Mouse (Mus musculus) heart, postnatal 10 days (tissue): Measurements from ENCODE around the gene Kcnmb2. TPM values are rescaled to one million over a fixed set of nuclear protein-coding genes. Genes with fewer than 3 reads are reported as not detected.

Source experiments
- DNase-seq, 2 experiments: peaks; one replicate each; pipeline ENCODE4 v3.0.0; 2021
- intact Hi-C: fragments of 180-260 bp; cut with DNase I; formaldehyde crosslinking; loops from one replicate; pipeline ENCODE4 v1.15.1; 2025
- total RNA-seq, 2 experiments: library from RNA; stranded (reverse); gene quantifications; 2 replicates each; pipeline ENCODE4 v1.2.3; 2021

Kcnmb2 gene
- total RNA-seq: not detected

GRCm38 (mm10) chr3:31902504-31903330 lies at the start of gene Kcnmb2:
TSS of gene Kcnmb2 (plus strand) at chr3:31902507.
- intact Hi-C loops: no loop called here
- peak; percentile 4 to 15 for DNase-seq

GRCm38 (mm10) chr3:31863522-31863921 lies 38.8 kb upstream of the Kcnmb2 start:
- intact Hi-C loops: no loop called here

DNA sequence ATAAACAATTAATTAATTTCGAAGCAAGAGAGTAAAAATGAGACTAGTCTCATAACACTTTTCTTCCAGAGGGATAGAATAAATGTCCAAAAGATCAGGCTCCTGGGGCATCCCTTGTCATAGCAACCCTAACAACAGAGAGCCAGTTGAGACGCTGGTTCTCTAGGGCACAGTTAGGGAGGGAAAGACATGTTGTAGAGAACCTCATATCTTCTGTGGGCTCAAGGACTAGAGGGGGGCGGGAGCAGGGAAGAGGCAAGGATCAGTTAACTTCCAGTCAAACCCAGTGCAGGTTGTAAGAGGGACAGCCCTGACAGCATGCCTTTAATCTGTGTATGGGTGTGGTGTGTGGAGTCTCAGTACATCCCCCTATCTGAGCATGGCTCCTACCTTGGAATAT lies 38.2 kb upstream of the Kcnmb2 start:
- intact Hi-C loops: no loop called here
- no peak for DNase-seq

More at GRCm38 (mm10) chr3:31863522-31863921, 38.8 kb upstream of the Kcnmb2 start:
- no peak for DNase-seq

- intact Hi-C loops: no loop called here
- DNase-seq: no peak
Measured at GRCm38 (mm10) chr3:31871461-31871860, 30.8 kb upstream of the Kcnmb2 start.

DNA sequence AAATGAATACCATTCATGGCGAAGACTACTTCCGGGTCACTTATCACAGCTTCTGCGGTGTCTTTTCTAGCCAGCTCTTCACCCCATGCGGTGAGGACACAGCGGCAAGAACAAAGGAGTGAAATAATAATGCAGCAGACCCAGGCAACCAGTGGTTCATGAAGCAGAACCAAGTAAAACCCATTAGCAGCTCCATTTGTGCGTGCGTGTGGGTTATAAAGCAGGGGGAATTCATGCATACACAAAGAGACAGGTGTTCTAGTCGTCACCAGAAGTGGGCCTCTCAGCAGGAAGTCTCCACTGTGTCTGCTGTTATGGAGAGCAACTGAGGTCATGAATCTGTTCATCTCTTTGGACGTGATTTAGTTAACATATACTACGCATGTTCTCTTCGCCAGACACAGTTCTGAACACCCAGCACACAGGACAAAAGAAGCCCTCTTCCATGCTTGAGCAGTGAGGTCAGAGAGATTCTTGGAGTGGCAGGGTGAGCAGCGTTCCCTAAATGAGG lies 19.6 kb upstream of the Kcnmb2 start:
- intact Hi-C loops: no loop called here
- DNase-seq: no peak

GRCm38 (mm10) chr3:31892653-31893052 lies 9.7 kb upstream of the Kcnmb2 start:
- DNase-seq: no peak
- intact Hi-C loops: no loop called here

GRCm38 (mm10) chr3:31903506-31903905 lies 1.2 kb downstream of the Kcnmb2 start:
- DNase-seq: no peak
- intact Hi-C loops: no loop called here

DNA sequence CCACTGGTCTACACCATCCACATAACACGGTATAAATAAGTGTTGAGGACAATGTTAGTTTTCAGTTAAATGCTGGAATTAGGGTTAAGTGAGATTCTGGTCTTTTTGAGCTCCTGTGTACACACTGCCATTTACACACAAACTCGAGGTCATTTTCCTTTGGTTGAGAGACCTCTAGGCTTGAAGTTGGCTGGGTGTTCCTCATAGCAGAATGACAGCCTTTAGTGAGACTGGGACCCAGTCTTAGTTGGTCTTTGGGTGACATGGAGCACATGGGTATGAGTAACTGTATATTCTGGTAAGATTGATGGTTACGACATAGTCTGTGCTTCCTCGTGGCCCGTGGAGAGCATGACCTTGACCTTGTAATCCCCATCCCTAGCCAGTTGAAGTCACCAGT lies 1.8 kb downstream of the Kcnmb2 start:
- no peak for DNase-seq
- intact Hi-C loops: no loop called here

DNA sequence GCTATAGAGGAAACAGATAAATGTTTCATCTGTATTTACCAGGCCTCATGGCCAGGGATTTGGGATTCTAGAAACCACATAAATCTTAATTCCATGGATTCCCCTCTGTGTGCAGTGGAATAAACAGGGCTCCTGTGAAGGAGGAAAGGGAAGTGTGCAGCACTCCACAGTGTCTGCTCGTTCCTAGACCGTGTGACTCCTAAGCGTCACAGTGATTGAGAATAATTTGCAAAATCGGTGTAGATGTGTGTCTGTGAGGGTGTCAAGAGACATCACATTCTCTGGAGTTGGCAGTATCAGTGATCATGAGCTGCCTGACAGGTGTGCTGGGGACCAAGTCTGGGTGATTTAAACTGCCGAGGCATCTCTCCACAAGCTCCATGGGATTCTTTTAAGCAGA lies 8.9 kb downstream of the Kcnmb2 start:
- intact Hi-C loops: no loop called here
- DNase-seq: no peak

DNA sequence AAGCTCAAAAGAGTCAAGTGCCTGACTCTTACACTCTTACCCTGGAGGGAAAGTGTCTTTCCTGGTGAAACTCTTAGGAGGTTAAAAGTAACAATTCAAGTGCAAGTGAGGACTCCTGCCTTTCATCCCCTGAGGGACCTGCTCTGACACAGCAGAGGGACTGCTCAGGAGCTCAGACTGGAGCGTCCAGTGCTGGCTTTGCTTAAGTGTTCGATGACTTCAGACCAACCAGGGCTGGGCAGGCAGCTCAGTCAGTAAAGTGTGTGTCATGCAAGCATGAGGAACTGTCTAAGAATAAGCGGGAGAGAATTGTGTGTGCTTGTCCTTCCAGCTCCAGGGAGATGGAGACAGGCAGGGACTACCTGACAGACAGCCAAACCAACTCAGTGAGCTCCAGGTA lies 9.4 kb downstream of the Kcnmb2 start:
- intact Hi-C loops: no loop called here
- DNase-seq: no peak

DNA sequence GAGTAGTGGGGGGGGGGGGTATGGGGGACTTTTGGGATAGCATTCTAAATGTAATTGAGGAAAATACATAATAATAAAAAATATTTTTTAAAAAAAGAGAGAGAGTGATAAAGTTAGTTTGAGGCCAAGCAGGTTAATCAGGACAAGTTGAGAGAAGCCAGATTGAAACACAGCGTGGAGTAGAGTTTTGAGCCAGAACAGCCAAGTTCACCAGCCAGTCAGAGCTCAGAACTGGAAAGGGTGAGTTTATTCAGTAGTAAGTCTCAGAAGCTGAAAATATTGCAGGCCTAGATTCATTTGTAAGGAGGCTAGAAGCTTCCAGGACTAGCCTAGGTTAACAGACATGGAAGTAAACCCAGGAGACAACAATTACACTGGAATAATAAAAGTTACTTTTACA lies 26.2 kb downstream of the Kcnmb2 start:
- no peak for DNase-seq
- intact Hi-C loops: no loop called here

DNA sequence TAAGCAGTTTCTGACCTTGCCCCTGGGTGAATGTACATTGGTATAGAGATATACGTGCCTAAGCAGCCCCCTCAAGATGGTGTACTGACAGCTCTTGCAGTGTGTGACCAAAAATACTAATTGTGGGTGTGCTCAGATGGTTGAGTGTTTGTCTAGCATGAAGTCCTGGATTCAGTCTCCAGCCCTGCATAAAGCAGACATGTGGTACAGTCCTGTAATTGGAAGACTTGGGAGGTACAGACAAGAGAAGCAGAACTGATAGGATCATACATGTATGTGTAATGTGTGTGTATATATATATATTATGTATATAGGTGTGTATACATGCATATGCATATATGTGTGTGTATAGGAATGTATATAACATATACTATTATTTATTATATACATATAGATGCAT lies 32.4 kb downstream of the Kcnmb2 start:
- intact Hi-C loops: no loop called here
- DNase-seq: no peak

DNA sequence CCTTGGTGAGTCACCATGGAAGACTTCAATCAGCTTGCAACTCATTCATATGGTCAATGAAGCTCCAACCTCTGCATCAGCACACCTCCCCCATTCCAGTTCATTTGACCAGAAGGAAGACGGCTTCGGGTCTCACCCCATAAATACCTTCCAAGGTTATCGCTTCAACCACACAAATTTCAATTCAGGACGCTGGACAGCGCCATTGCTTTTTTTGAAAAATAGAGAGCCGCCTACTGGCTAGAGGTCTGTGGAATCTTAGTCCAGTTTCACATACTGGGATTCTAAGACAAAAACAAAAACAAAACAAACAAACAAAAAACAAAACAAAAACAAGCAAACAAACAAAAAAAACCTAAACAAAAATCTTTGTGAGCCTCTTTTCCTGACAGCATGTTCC lies 39.2 kb downstream of the Kcnmb2 start:
- intact Hi-C loops: loop anchor here (5.0 kb wide), 1 partner anchor 149 kb away; no protein-coding TSS in a partner anchor
- DNase-seq: peak; percentile 9 to 42

DNA sequence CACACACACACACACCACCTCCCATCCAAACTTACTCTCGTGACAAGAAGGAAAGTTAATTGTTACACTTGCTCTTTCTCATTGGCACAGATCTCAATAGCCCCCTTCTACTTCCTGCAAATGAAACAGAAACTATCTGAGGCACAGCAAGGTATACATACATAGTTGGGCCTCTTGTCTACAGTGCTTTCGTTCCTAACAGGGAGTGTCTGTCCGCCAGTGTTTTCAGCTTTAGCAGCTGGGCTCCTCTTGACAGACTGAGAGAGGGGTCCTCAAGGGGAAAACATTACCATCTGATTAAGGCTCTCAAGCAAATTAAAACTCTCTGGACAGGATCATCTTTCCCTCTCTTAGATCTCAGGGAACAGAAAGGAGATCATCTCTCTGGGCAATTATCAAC lies 51.9 kb downstream of the Kcnmb2 start:
- no peak for DNase-seq
- intact Hi-C loops: no loop called here

GRCm38 (mm10) chr3:31955004-31955403 lies 52.7 kb downstream of the Kcnmb2 start:
- intact Hi-C loops: no loop called here
- DNase-seq: no peak

DNA sequence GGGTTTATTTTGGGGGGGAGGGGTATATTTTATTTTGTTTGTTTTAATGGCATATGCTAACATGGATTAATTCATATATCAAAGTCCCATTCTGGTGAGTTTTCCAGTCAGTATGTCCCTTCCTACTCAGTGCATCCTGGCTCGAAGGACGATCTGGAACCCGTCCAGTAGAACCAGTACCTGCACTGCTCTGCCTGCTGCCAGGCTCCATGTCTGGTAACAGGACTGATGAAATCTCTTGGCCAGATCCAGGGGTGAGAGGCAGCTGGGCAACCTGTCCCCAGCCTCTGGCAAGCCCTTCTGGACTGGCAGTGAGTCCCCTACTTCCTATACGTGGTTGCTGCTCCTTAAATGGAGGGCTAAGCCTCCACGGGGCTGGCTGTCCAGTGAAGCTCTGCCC lies 57.5 kb downstream of the Kcnmb2 start:
- DNase-seq: no peak
- intact Hi-C loops: no loop called here

DNA sequence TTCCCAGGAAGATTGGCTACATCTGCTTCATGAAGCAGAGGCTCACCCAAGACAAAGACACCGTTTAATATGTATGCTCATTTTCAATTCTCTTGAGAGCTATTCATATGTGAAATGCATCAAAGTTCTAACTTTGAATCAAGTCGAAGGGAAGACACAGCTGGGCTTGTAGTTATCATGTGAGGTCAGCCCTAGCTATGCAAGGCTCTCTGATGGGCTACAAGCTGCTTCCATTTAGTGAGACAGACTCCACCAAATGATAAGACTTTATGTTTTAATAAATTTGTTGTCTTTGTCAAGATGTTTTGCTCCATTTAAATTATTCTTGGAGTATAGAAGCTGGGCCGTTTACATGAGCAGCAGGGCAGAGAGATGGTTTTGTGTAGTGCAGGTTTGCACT lies 58.9 kb downstream of the Kcnmb2 start:
- intact Hi-C loops: no loop called here
- no peak for DNase-seq

DNA sequence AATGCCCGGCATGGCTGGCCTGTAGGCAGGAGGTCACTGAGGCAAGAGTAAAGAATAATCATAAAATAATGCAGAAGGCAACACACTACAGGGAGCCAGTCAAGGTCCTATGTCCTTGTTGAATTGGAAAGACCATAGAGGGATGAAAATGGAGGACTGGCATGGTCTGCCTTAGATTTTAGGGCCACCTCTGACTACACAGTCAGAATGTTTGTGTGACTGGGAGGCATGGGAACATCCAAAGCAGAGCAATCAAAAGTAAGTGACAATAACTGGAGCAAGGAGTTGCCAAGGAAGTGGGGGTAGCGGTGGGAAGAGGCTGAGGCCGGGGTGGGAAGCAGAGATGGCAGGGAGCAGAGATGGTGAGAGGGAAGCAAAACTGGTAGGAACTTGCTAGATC lies 60.8 kb downstream of the Kcnmb2 start:
- DNase-seq: no peak
- intact Hi-C loops: no loop called here

DNA sequence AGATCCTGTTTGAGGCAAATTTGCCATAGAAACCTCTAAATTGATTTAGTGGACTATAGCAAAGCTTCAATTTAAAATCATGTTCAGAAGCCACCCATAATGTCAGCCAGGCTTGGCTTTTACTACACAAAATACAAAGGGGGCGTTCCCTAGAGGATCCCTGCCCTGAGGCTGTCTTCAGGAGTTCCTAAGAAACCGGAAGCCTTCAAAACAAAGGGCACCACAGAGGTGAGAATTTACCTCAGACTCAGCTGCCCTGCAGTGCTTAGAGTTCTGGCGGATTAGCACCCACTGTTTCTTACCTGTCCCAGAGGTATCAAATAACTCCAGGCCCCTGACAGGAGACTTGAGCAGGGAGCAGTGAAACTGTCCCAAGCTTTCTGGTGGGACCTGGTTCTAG lies 77.4 kb downstream of the Kcnmb2 start:
- DNase-seq: no peak
- intact Hi-C loops: no loop called here

DNA sequence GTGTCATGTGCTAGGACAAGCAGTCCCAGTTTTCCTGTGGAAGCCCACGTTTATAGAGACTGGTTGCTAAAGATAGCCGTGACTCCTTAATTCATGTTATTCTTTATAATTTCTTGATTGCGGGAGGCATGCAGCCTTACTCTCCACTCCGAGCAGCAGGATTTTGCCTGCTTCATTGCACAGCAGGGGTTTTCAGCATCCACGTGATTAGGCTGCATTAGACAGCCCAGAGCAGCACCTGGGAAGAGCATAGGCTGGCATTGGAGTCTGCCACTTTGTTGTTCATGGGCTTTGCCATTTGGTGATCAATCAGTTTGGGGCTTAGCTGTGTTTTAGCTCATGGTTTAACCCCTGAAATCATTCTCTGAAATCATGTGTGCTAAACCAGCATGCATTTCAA lies 80.1 kb downstream of the Kcnmb2 start:
- intact Hi-C loops: no loop called here
- DNase-seq: no peak

- DNase-seq: no peak
- intact Hi-C loops: no loop called here
Measured at GRCm38 (mm10) chr3:31985103-31985502, 82.8 kb downstream of the Kcnmb2 start.

GRCm38 (mm10) chr3:31991526-31992045 lies 89.3 kb downstream of the Kcnmb2 start:
- intact Hi-C loops: no loop called here
- no peak for DNase-seq
